Mouse (Mus musculus) CH12.LX (cell line): ENCODE data around the gene Rab3b. TPM values are rescaled to one million over a fixed set of nuclear protein-coding genes. Genes with fewer than 3 reads are reported as not detected.

Experiments
- DNase-seq: peaks from one replicate; pipeline ENCODE4 v3.0.0-alpha.2; 2013; ENCODE audit errors: extremely low read depth
- H3K27ac ChIP-seq: 2 replicates; pipeline ENCODE4 v1.5.1; 2012; ENCODE audit warnings: low read depth, mild to moderate bottlenecking, control low read depth, moderate library complexity; ENCODE audit not compliant: insufficient read depth
- H3K27me3 ChIP-seq: replicated peaks from 2 replicates; pipeline ENCODE3; 2012; ENCODE audit warnings: inconsistent platforms
- H3K36me3 ChIP-seq, 2 experiments: replicated peaks in 1 of 2; 2 replicates each; pipeline versions ENCODE3 to v1.6.1; 2012; ENCODE audit warnings: inconsistent platforms in 1 of 2, low read length in 1 of 2, mild to moderate bottlenecking in 1 of 2, mixed read lengths in 1 of 2, moderate library complexity in 1 of 2; ENCODE audit not compliant: control insufficient read depth in 1 of 2, insufficient read depth in 1 of 2
- H3K4me1 ChIP-seq, 2 experiments: 2 replicates each; pipeline ENCODE4 v1.6.1; 2012; ENCODE audit warnings: inconsistent platforms in 1 of 2, moderate library complexity in 1 of 2; ENCODE audit not compliant: insufficient read depth in 2 of 2, control insufficient read depth in 1 of 2
- H3K4me2 ChIP-seq: 2 replicates; pipeline ENCODE4 v1.6.1; 2012; ENCODE audit warnings: low read depth, mild to moderate bottlenecking, control low read depth; ENCODE audit not compliant: poor library complexity, insufficient read depth, severe bottlenecking
- H3K4me3 ChIP-seq, 3 experiments: fragments of 150-350 bp in 1 of 3; sonication (generic) in 1 of 3; replicated peaks in 1 of 3; 2 replicates each; pipeline versions ENCODE3 to v1.5.1; 2011 to 2012; ENCODE audit warnings: low read depth in 2 of 3, low read length in 2 of 3, mild to moderate bottlenecking in 2 of 3, moderate library complexity in 2 of 3, control low read depth in 1 of 3, improper control_type of control experiment in 1 of 3, inconsistent platforms in 1 of 3, mixed read lengths in 1 of 3; ENCODE audit not compliant: poor library complexity in 1 of 3
- H3K79me2 ChIP-seq: replicated peaks from 2 replicates; pipeline ENCODE4 v1.6.1; 2012; ENCODE audit warnings: mild to moderate bottlenecking, moderate library complexity; ENCODE audit not compliant: control insufficient read depth, poor library complexity, insufficient read depth, severe bottlenecking; ENCODE audit errors: extremely low read depth
- H3K9ac ChIP-seq: 2 replicates; pipeline ENCODE4 v1.6.1; 2012; ENCODE audit warnings: low read depth, mild to moderate bottlenecking, control low read depth, moderate library complexity; ENCODE audit not compliant: insufficient read depth
- H3K9me3 ChIP-seq: replicated peaks from 2 replicates; pipeline ENCODE3; 2012; ENCODE audit warnings: low read length, inconsistent platforms, mixed read lengths
- BHLHE40 ChIP-seq: IDR thresholded peaks from 2 replicates; pipeline ENCODE4 v1.6.1; 2011; ENCODE audit warnings: mild to moderate bottlenecking, low read depth, low read length, improper control_type of control experiment
- CHD1 ChIP-seq: IDR thresholded peaks from 2 replicates; pipeline ENCODE4 v1.6.1; 2012; ENCODE audit warnings: low read depth, low read length, improper control_type of control experiment, inconsistent platforms
- CHD2 ChIP-seq: IDR thresholded peaks from 2 replicates; pipeline ENCODE4 v1.6.1; 2011; ENCODE audit warnings: low read length, improper control_type of control experiment
- CTCF ChIP-seq, 2 experiments: IDR thresholded peaks in 1 of 2; conservative IDR thresholded peaks in 1 of 2; 2 replicates each; pipeline ENCODE4 v1.5.1; 2011 to 2012; ENCODE audit warnings: low read depth in 2 of 2, low read length in 2 of 2, improper control_type of control experiment in 1 of 2, inconsistent platforms in 1 of 2, mild to moderate bottlenecking in 1 of 2, moderate library complexity in 1 of 2
- E2F4 ChIP-seq: IDR thresholded peaks from 2 replicates; pipeline ENCODE4 v1.6.1; 2011; ENCODE audit warnings: low read depth, low read length, improper control_type of control experiment; ENCODE audit not compliant: insufficient replicate concordance
- ELF1 ChIP-seq: IDR thresholded peaks from 2 replicates; pipeline ENCODE4 v1.6.1; 2014; ENCODE audit warnings: low read depth, mild to moderate bottlenecking, inconsistent platforms, low read length, improper control_type of control experiment
- EP300 ChIP-seq: IDR thresholded peaks from 2 replicates; pipeline ENCODE4 v1.6.1; 2011; ENCODE audit warnings: low read length, improper control_type of control experiment
- ETS1 ChIP-seq: conservative IDR thresholded peaks from 2 replicates; pipeline ENCODE4 v1.6.1; 2012; ENCODE audit warnings: low read depth, mild to moderate bottlenecking, inconsistent platforms, low read length, improper control_type of control experiment, moderate library complexity
- GABPA ChIP-seq: IDR thresholded peaks from 2 replicates; pipeline ENCODE4 v1.6.1; 2012; ENCODE audit warnings: low read depth, low read length, improper control_type of control experiment, inconsistent platforms; ENCODE audit not compliant: insufficient replicate concordance
- IRF4 ChIP-seq: IDR thresholded peaks from 2 replicates; pipeline ENCODE4 v1.6.1; 2014; ENCODE audit warnings: low read depth, mild to moderate bottlenecking, inconsistent platforms, low read length, improper control_type of control experiment
- JUN ChIP-seq: IDR thresholded peaks from 2 replicates; pipeline ENCODE4 v1.6.1; 2011; ENCODE audit warnings: low read depth, mild to moderate bottlenecking, low read length, improper control_type of control experiment, moderate library complexity; ENCODE audit not compliant: insufficient read depth
- JUND ChIP-seq: conservative IDR thresholded peaks from 2 replicates; pipeline ENCODE4 v1.6.1; 2011; ENCODE audit warnings: low read depth, low read length, improper control_type of control experiment
- KAT2A ChIP-seq: IDR thresholded peaks from 2 replicates; pipeline ENCODE4 v1.6.1; 2012; ENCODE audit warnings: low read length, improper control_type of control experiment, inconsistent platforms; ENCODE audit not compliant: insufficient replicate concordance
- MAZ ChIP-seq: IDR thresholded peaks from 2 replicates; pipeline ENCODE4 v1.6.1; 2012; ENCODE audit warnings: low read depth, mild to moderate bottlenecking, inconsistent platforms, low read length, improper control_type of control experiment, moderate library complexity
- MEF2A ChIP-seq: IDR thresholded peaks from 2 replicates; pipeline ENCODE4 v1.6.1; 2014; ENCODE audit warnings: low read depth, mild to moderate bottlenecking, inconsistent platforms, low read length, improper control_type of control experiment, borderline replicate concordance
- MXI1 ChIP-seq: IDR thresholded peaks from 2 replicates; pipeline ENCODE4 v1.6.1; 2011; ENCODE audit warnings: mild to moderate bottlenecking, low read depth, low read length, improper control_type of control experiment
- MYC ChIP-seq: IDR thresholded peaks from 2 replicates; pipeline ENCODE4 v1.6.1; 2011; ENCODE audit warnings: low read depth, mild to moderate bottlenecking, improper control_type of control experiment, low read length
- NELFE ChIP-seq: IDR thresholded peaks from 2 replicates; pipeline ENCODE4 v1.6.1; 2011; ENCODE audit warnings: low read depth, low read length, improper control_type of control experiment
- NRF1 ChIP-seq: IDR thresholded peaks from 2 replicates; pipeline ENCODE4 v1.6.1; 2014; ENCODE audit warnings: low read depth, mild to moderate bottlenecking, inconsistent platforms, low read length, improper control_type of control experiment, moderate library complexity
- PAX5 ChIP-seq: IDR thresholded peaks from 2 replicates; pipeline ENCODE4 v1.6.1; 2012; ENCODE audit warnings: low read length, inconsistent platforms, mixed read lengths
- POLR2A ChIP-seq: IDR thresholded peaks from 2 replicates; pipeline ENCODE4 v1.6.1; 2011; ENCODE audit warnings: low read depth, mild to moderate bottlenecking, improper control_type of control experiment, low read length
- POLR2AphosphoS2 ChIP-seq: IDR thresholded peaks from 2 replicates; pipeline ENCODE4 v1.6.1; 2011; ENCODE audit warnings: low read depth, low read length, improper control_type of control experiment
- RAD21 ChIP-seq: IDR thresholded peaks from 2 replicates; pipeline ENCODE4 v1.6.1; 2011; ENCODE audit warnings: low read depth, mild to moderate bottlenecking, low read length, improper control_type of control experiment, moderate library complexity
- RCOR1 ChIP-seq: conservative IDR thresholded peaks from 2 replicates; pipeline ENCODE4 v1.6.1; 2012; ENCODE audit warnings: low read depth, mild to moderate bottlenecking, inconsistent platforms, low read length, improper control_type of control experiment
- SIN3A ChIP-seq: IDR thresholded peaks from 2 replicates; pipeline ENCODE4 v1.6.1; 2012; ENCODE audit warnings: low read length, improper control_type of control experiment, inconsistent platforms
- SMC3 ChIP-seq: IDR thresholded peaks from 2 replicates; pipeline ENCODE4 v1.6.1; 2011; ENCODE audit warnings: low read depth, low read length, improper control_type of control experiment
- TBP ChIP-seq: conservative IDR thresholded peaks from 2 replicates; pipeline ENCODE4 v1.6.1; 2011; ENCODE audit warnings: low read depth, low read length, improper control_type of control experiment
- TCF12 ChIP-seq: IDR thresholded peaks from 2 replicates; pipeline ENCODE4 v1.6.1; 2014; ENCODE audit warnings: low read depth, mild to moderate bottlenecking, inconsistent platforms, low read length, improper control_type of control experiment
- UBTF ChIP-seq: IDR thresholded peaks from 2 replicates; pipeline ENCODE4 v1.6.1; 2012; ENCODE audit warnings: low read depth, mild to moderate bottlenecking, inconsistent platforms, low read length, improper control_type of control experiment, moderate library complexity
- USF1 ChIP-seq: IDR thresholded peaks from 2 replicates; pipeline ENCODE4 v1.6.1; 2014; ENCODE audit warnings: low read depth, mild to moderate bottlenecking, inconsistent platforms, low read length, improper control_type of control experiment
- USF2 ChIP-seq: conservative IDR thresholded peaks from 2 replicates; pipeline ENCODE4 v1.6.1; 2011; ENCODE audit warnings: low read depth, low read length, improper control_type of control experiment
- ZC3H11A ChIP-seq: IDR thresholded peaks from 2 replicates; pipeline ENCODE4 v1.6.1; 2012; ENCODE audit warnings: low read depth, mild to moderate bottlenecking, inconsistent platforms, low read length, improper control_type of control experiment
- ZKSCAN1 ChIP-seq: IDR thresholded peaks from 2 replicates; pipeline ENCODE4 v1.6.1; 2012; ENCODE audit warnings: low read depth, inconsistent platforms, low read length, improper control_type of control experiment, borderline replicate concordance
- ZNF384 ChIP-seq: IDR thresholded peaks from 2 replicates; pipeline ENCODE4 v1.6.1; 2012; ENCODE audit warnings: low read depth, low read length, improper control_type of control experiment, inconsistent platforms
- dilution Hi-C: fragments of 300-500 bp; cut with MboI; formaldehyde crosslinking; loops from 2 replicates; pipeline ENCODE4 v1.14.3; 2020; ENCODE audit warnings: low sequenced_read_pairs; ENCODE audit not compliant: extremely low pct_unique_long_range_greater_than_20kb, extremely low pct_ligation_motif_present
- in situ Hi-C: fragments of 300-500 bp; cut with MboI; formaldehyde crosslinking; loops from 3 replicates; pipeline ENCODE4 v1.14.3; 2019; ENCODE audit warnings: low sequenced_read_pairs, low pct_ligation_motif_present, low pct_unique_long_range_greater_than_20kb, mixed read lengths
- polyA plus RNA-seq: library from polyadenylated mRNA; unstranded; fragments of >175 nt; gene quantifications from 2 replicates; pipeline ENCODE4 v1.2.1, GENCODE M21; 2012; ENCODE audit warnings: low read depth; ENCODE audit not compliant: insufficient read length
- total RNA-seq, 2 experiments: library from RNA; depleted of rRNA; stranded (reverse); fragments of 300-350 nt in 1 of 2; fragments of >200 nt in 1 of 2; gene quantifications; 2 replicates each; pipeline ENCODE4 v1.2.3; 2012 to 2014

The Rab3b gene
- total and polyA plus RNA-seq, 3 experiments = 0.56 to 0.94 (median 0.85) TPM

DNA sequence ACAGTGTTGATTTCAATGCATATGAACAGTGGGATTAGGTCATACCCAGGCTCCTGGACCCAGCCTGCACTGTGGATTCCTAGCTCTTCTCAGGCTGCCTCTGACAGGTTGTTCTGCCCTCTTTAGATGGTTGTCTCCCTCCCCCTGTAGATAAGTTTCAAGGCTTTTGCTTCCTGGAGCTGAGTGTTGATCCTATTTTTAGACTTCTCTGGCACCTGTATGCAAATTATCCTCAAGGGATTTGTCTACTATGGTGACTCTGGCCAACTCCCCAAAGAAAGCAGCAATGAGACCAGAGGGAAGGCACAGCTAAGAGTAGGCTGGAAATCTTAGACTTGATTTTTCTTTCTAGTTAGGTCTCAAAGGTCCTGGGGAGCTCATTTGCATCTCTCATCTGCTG is 28.6 kb downstream of the Rab3b start:
- Histone ChIP-seq H3K4me3 (no peak overlapping the region), H3K4me1 (peaks cover 19 to 62% of the 10 kb centered on the region in 2 experiments), H3K27ac (no peak overlapping the region), H3K9me3 (peaks cover 4% of the 10 kb centered on the region), H3K36me3 (no peaks in the 10 kb centered on the region), H3K9ac (no peak overlapping the region), H3K27me3 (no peaks in the 10 kb centered on the region), H3K79me2 (no peaks in the 10 kb centered on the region), H3K4me2 (peak overlapping the region; percentile 44; the same call in 1 of the 2 replicates)
- dilution Hi-C loops = no loop called here
- TF ChIP-seq RAD21 = peak; percentile 2; the same call in 1 of the 2 replicates
- no peak for TF ChIP-seq CTCF (conservative IDR thresholded peaks at IDR 0.05 in 1 of 2, IDR thresholded peaks at IDR 0.05 in 1 of 2; ENCODE audit: low read depth in 2 of 2, low read length in 2 of 2)
- TF ChIP-seq MYC = no peak
- no peak for TF ChIP-seq GABPA
- no peak for TF ChIP-seq KAT2A
- no peak for TF ChIP-seq USF1
- peak; percentile 71; the same call in 1 of the 2 replicates for TF ChIP-seq ETS1
- TF ChIP-seq EP300 = peak; percentile 77
- TF ChIP-seq ELF1 = peak; percentile 29; the same call in 1 of the 2 replicates
- TF ChIP-seq UBTF = no peak
- TF ChIP-seq MEF2A = peak; percentile 96
- no peak for TF ChIP-seq CHD1
- TF ChIP-seq NELFE = no peak
- TF ChIP-seq ZC3H11A = no peak
- TF ChIP-seq E2F4 = no peak
- no peak; the same call in 1 of the 2 replicates for TF ChIP-seq JUN
- no peak for TF ChIP-seq ZNF384
- TF ChIP-seq POLR2A = no peak
- no peak for TF ChIP-seq NRF1
- 0 out of 2 replicates have a peak, but pooled peaks have one; percentile 38 for TF ChIP-seq TBP
- no peak for TF ChIP-seq CHD2
- no peak for TF ChIP-seq POLR2AphosphoS2
- TF ChIP-seq ZKSCAN1 = no peak
- no peak for TF ChIP-seq USF2
- no peak; the same call in 1 of the 2 replicates for TF ChIP-seq SMC3
- TF ChIP-seq PAX5 = no peak
- TF ChIP-seq MAZ = no peak
- TF ChIP-seq SIN3A = no peak; the same call in 1 of the 2 replicates
- TF ChIP-seq JUND = no peak
- TF ChIP-seq MXI1 = no peak
- peak; percentile 64 for TF ChIP-seq TCF12
- peak; percentile 82 for TF ChIP-seq BHLHE40
- TF ChIP-seq RCOR1 = no peak
- 0 out of 2 replicates have a peak, but pooled peaks have one; percentile 17 for TF ChIP-seq IRF4
- peak; percentile 85 for DNase-seq
- in situ Hi-C loops = no loop called here
